ENCODE assay signal across 9 mouse cellular contexts in genomic region chr4:115935835-115936581, GRCm38 (mm10). TPM values are rescaled to one million over a fixed set of nuclear protein-coding genes. Genes with fewer than 3 reads are reported as not detected.
A peak's percentile ranks its signal among the peaks of the same experiment; 100 is the strongest.
DNase-seq lines count a peak whose midpoint lies in the region; ATAC-seq and TF ChIP-seq lines count a peak whose summit lies in the region.
"Had no signal": no experiment of that assay in that cellular context is flagged by ENCODE, and none has a peak within 500 bp of the region (broad histone marks: within the 10 kb centered on the region; RNA-seq: fewer than 3 reads in every experiment).

No protein-coding gene starts in this region.

- WGBS in kidney, postnatal 0 days, result under 1% methylated on average over 36 of the region's 36 CpGs
- under 1% methylated on average over 36 of the region's 36 CpGs for WGBS in kidney, embryonic 14.5 days
- WGBS in hindbrain, embryonic 13.5 days, result under 1% methylated on average over 36 of the region's 36 CpGs
- WGBS in midbrain, postnatal 0 days, result 8% methylated on average over 36 of the region's 36 CpGs

- no peak for ATAC-seq in kidney, postnatal 0 days (replicated peaks; ENCODE audit: low FRiP score, low read depth)
- ATAC-seq in kidney, embryonic 14.5 days (ENCODE audit: low FRiP score, low TSS enrichment), result no peak
- no peak for ATAC-seq in hindbrain, embryonic 13.5 days (ENCODE audit: low FRiP score)
- ATAC-seq in midbrain, postnatal 0 days (ENCODE audit: low FRiP score), result no peak

- no peaks in the 10 kb centered on the region for H3K36me3 ChIP-seq in kidney, postnatal 0 days (ENCODE audit: insufficient read depth, low read length)
- no peaks in the 10 kb centered on the region for H3K36me3 ChIP-seq in kidney, embryonic 14.5 days (ENCODE audit: control insufficient read depth, insufficient read depth, low read length)
- no peaks in the 10 kb centered on the region for H3K36me3 ChIP-seq in hindbrain, embryonic 13.5 days
- H3K36me3 ChIP-seq in midbrain, postnatal 0 days (ENCODE audit: insufficient read depth, low read length), result no peaks in the 10 kb centered on the region

- TF ChIP-seq CTCF in kidney, postnatal 0 days (IDR thresholded peaks at IDR 0.05; ENCODE audit: low read depth), result no peak
- no peak for TF ChIP-seq CTCF in midbrain, postnatal 0 days (IDR thresholded peaks at IDR 0.05)
- TF ChIP-seq CTCF in layer of hippocampus, adult 2 months (conservative IDR thresholded peaks at IDR 0.05), result no peak

- no peak overlapping the region for H3K27ac ChIP-seq in kidney, postnatal 0 days
- H3K27ac ChIP-seq in kidney, embryonic 14.5 days (ENCODE audit: low read depth, low read length), result no peak overlapping the region
- H3K27ac ChIP-seq in hindbrain, embryonic 13.5 days, result no peak overlapping the region
- H3K27ac ChIP-seq in midbrain, postnatal 0 days (ENCODE audit: low read depth, low read length), result no peak overlapping the region
- no peak overlapping the region for H3K27ac ChIP-seq in layer of hippocampus, adult 2 months

- H3K27me3 ChIP-seq in kidney, postnatal 0 days (ENCODE audit: insufficient read depth, low read length), result peaks cover 96% of the 10 kb centered on the region
- H3K27me3 ChIP-seq in kidney, embryonic 14.5 days (ENCODE audit: control insufficient read depth, insufficient read depth, low read length), result peaks cover 100% of the 10 kb centered on the region
- peaks cover 97% of the 10 kb centered on the region for H3K27me3 ChIP-seq in hindbrain, embryonic 13.5 days
- H3K27me3 ChIP-seq in midbrain, postnatal 0 days (ENCODE audit: insufficient read depth, low read length), result peaks cover 55% of the 10 kb centered on the region

- H3K4me3 ChIP-seq in kidney, postnatal 0 days (replicated peaks; ENCODE audit: low read depth, low read length), result 0 out of 2 replicates have a peak overlapping the region, but pooled peaks have one; percentile 3
- no peak overlapping the region for H3K4me3 ChIP-seq in kidney, embryonic 14.5 days (ENCODE audit: low read length)
- peak overlapping the region; percentile 34 for H3K4me3 ChIP-seq in hindbrain, embryonic 13.5 days
- H3K4me3 ChIP-seq in midbrain, postnatal 0 days (ENCODE audit: low read depth, low read length), result peak overlapping the region; percentile 20; the same call in 1 of the 2 replicates
- H3K4me3 ChIP-seq in layer of hippocampus, adult 2 months, result no peak overlapping the region

- H3K4me1 ChIP-seq in kidney, postnatal 0 days (replicated peaks; ENCODE audit: insufficient read depth, low read length), result peaks cover 3% of the 10 kb centered on the region
- peaks cover 7% of the 10 kb centered on the region for H3K4me1 ChIP-seq in kidney, embryonic 14.5 days (ENCODE audit: control insufficient read depth, insufficient read depth, low read length)
- peaks cover 43% of the 10 kb centered on the region for H3K4me1 ChIP-seq in hindbrain, embryonic 13.5 days (replicated peaks)
- 0 out of 2 replicates have a peak, but pooled peaks cover 4% of the 10 kb centered on the region for H3K4me1 ChIP-seq in midbrain, postnatal 0 days (ENCODE audit: insufficient read depth, low read length)

- H3K9me3 ChIP-seq in kidney, postnatal 0 days (replicated peaks; ENCODE audit: low read length), result no peaks in the 10 kb centered on the region
- no peaks in the 10 kb centered on the region for H3K9me3 ChIP-seq in kidney, embryonic 14.5 days (ENCODE audit: control insufficient read depth, low read length)
- no peaks in the 10 kb centered on the region for H3K9me3 ChIP-seq in hindbrain, embryonic 13.5 days
- no peaks in the 10 kb centered on the region for H3K9me3 ChIP-seq in midbrain, postnatal 0 days (ENCODE audit: low read length)

- H3K4me2 ChIP-seq in kidney, postnatal 0 days (ENCODE audit: low read length), result no peak overlapping the region
- no peak overlapping the region for H3K4me2 ChIP-seq in kidney, embryonic 14.5 days (replicated peaks; ENCODE audit: low read depth, low read length)
- peak overlapping the region; percentile 40 for H3K4me2 ChIP-seq in hindbrain, embryonic 13.5 days
- H3K4me2 ChIP-seq in midbrain, postnatal 0 days (ENCODE audit: low read depth, low read length, poor library complexity, severe bottlenecking), result no peak overlapping the region

- peak; percentile 8 for DNase-seq in adrenal gland, adult 2 months
- DNase-seq in adrenal gland, postnatal 36 days, result no peak
- no peak for DNase-seq in kidney, postnatal 0 days (ENCODE audit: low spot score)
- no peak for DNase-seq in midbrain, postnatal 0 days (ENCODE audit: low spot score)
- no peak for DNase-seq in layer of hippocampus, adult 2 months (ENCODE audit: low spot score in 2 of 2)
- DNase-seq in frontal cortex, postnatal 25 days (ENCODE audit: low spot score in 2 of 2), result no peak

- no peak overlapping the region for H3K9ac ChIP-seq in kidney, postnatal 0 days (ENCODE audit: low read depth, low read length)
- H3K9ac ChIP-seq in kidney, embryonic 14.5 days (ENCODE audit: low read depth, low read length), result no peak overlapping the region
- H3K9ac ChIP-seq in hindbrain, embryonic 13.5 days, result no peak overlapping the region
- H3K9ac ChIP-seq in midbrain, postnatal 0 days (replicated peaks; ENCODE audit: low read length, poor library complexity, severe bottlenecking), result no peak overlapping the region

RNA-seq across cellular contexts. Expression of gene Dmbx1, which starts 3.7 kb away (rescaled TPM):
- not detected for total RNA-seq in adrenal gland, adult 2 months (2021)
- polyA plus RNA-seq in adrenal gland, adult 2 months (2012; rRNA removed), result not detected in 2 replicates
- not detected for total RNA-seq in adrenal gland, postnatal 36 days (2021)
- not detected in 2 replicates for polyA plus RNA-seq in kidney, postnatal 0 days (2015; fragmentation: Nextera tagmentation; extraction: Ambion mirVana)
- polyA plus RNA-seq in kidney, embryonic 14.5 days (2014; fragmentation: Nextera tagmentation; extraction: Ambion mirVana), result not detected in 2 replicates
- polyA plus RNA-seq in hindbrain, embryonic 13.5 days (2015; fragmentation: Nextera tagmentation; extraction: Ambion mirVana), result 12.7 and 14.3 TPM in 2 replicates
- total RNA-seq in midbrain, postnatal 0 days (2014; rRNA removed), result 9.6 and 10.3 TPM in 2 replicates
- 7.7 and 8.7 TPM in 2 replicates for polyA plus RNA-seq in midbrain, postnatal 0 days (2015; fragmentation: Nextera tagmentation; extraction: Ambion mirVana)
- not detected for total RNA-seq in layer of hippocampus, adult 2 months (2021)
- total RNA-seq: heart, postnatal 36 days had no signal

RNA-seq across cellular contexts. Expression of gene 6430628N08Rik, which starts 45.5 kb away (rescaled TPM):
- total RNA-seq in adrenal gland, adult 2 months (2021), result not detected
- not detected in 2 replicates for polyA plus RNA-seq in adrenal gland, adult 2 months (2012; rRNA removed)
- total RNA-seq in adrenal gland, postnatal 36 days (2021), result not detected
- not detected in 2 replicates for polyA plus RNA-seq in kidney, postnatal 0 days (2015; fragmentation: Nextera tagmentation; extraction: Ambion mirVana)
- polyA plus RNA-seq in kidney, embryonic 14.5 days (2014; fragmentation: Nextera tagmentation; extraction: Ambion mirVana), result not detected in 2 replicates
- 0.12 and 0.30 TPM in 2 replicates for polyA plus RNA-seq in hindbrain, embryonic 13.5 days (2015; fragmentation: Nextera tagmentation; extraction: Ambion mirVana)
- 0.33 and 0.66 TPM in 2 replicates for total RNA-seq in midbrain, postnatal 0 days (2014; rRNA removed)
- polyA plus RNA-seq in midbrain, postnatal 0 days (2015; fragmentation: Nextera tagmentation; extraction: Ambion mirVana), result 0.94 and 1.2 TPM in 2 replicates
- total RNA-seq in layer of hippocampus, adult 2 months (2021), result not detected
- total RNA-seq: heart, postnatal 36 days had no signal

RNA-seq across cellular contexts. Expression of gene Kncn, which starts 51.8 kb away (rescaled TPM):
- total RNA-seq in adrenal gland, adult 2 months (2021), result not detected
- 0.10 TPM in 1 of 2 replicates, not detected in the other for polyA plus RNA-seq in adrenal gland, adult 2 months (2012; rRNA removed)
- total RNA-seq in adrenal gland, postnatal 36 days (2021), result not detected
- polyA plus RNA-seq in kidney, postnatal 0 days (2015; fragmentation: Nextera tagmentation; extraction: Ambion mirVana), result 0.05 and 0.09 TPM in 2 replicates
- polyA plus RNA-seq in kidney, embryonic 14.5 days (2014; fragmentation: Nextera tagmentation; extraction: Ambion mirVana), result not detected in 2 replicates
- polyA plus RNA-seq in hindbrain, embryonic 13.5 days (2015; fragmentation: Nextera tagmentation; extraction: Ambion mirVana), result not detected in 2 replicates
- 0.09 and 0.11 TPM in 2 replicates for total RNA-seq in midbrain, postnatal 0 days (2014; rRNA removed)
- 0.16 and 0.25 TPM in 2 replicates for polyA plus RNA-seq in midbrain, postnatal 0 days (2015; fragmentation: Nextera tagmentation; extraction: Ambion mirVana)
- total RNA-seq in layer of hippocampus, adult 2 months (2021), result under 1 TPM; 0.41 to 0.42 TPM
- total RNA-seq: heart, postnatal 36 days had no signal

Comparison
In these comparisons a context has a peak if more than half of its experiments do, and no peak if none do; other contexts are left out.
1. H3K4me3 ChIP-seq: peak in kidney, postnatal 0 days (single experiment), hindbrain, embryonic 13.5 days (single experiment) and midbrain, postnatal 0 days (single experiment); none in kidney, embryonic 14.5 days (single experiment) and layer of hippocampus, adult 2 months (single experiment).